Mouse (Mus musculus) myocyte (in vitro differentiated cells): ENCODE measurements around the gene Yes1. TPM values are rescaled to one million over a fixed set of nuclear protein-coding genes. Genes with fewer than 3 reads are reported as not detected.

Source experiments
- H3K27me3 ChIP-seq: one replicate; pipeline ENCODE4 v1.6.1; 2011; ENCODE audit not compliant: control insufficient read depth, insufficient read depth, insufficient read length
- H3K36me3 ChIP-seq: one replicate; pipeline ENCODE4 v1.6.1; 2011; ENCODE audit not compliant: control insufficient read depth, insufficient read depth
- H3K4me2 ChIP-seq: one replicate; pipeline ENCODE4 v1.6.1; 2011; ENCODE audit warnings: low read depth, control low read depth
- H3K4me3 ChIP-seq: one replicate; pipeline ENCODE4 v1.5.1; 2011; ENCODE audit warnings: mild to moderate bottlenecking, control low read depth, moderate library complexity
- H3K79me2 ChIP-seq: one replicate; pipeline ENCODE4 v1.6.1; 2011; ENCODE audit not compliant: control insufficient read depth, insufficient read depth
- H3ac ChIP-seq: one replicate; pipeline ENCODE4 v1.6.1; 2011; ENCODE audit not compliant: control insufficient read depth, insufficient read length
- CEBPB ChIP-seq: IDR thresholded peaks from 2 replicates; pipeline ENCODE4 v1.6.1; 2011; ENCODE audit warnings: mild to moderate bottlenecking, moderate library complexity; ENCODE audit not compliant: poor library complexity, insufficient read depth, severe bottlenecking
- E2F4 ChIP-seq: IDR thresholded peaks from one replicate; pipeline ENCODE4 v1.6.1; 2011; ENCODE audit warnings: mild to moderate bottlenecking, control low read depth, moderate library complexity; ENCODE audit not compliant: insufficient read depth
- MAX ChIP-seq: IDR thresholded peaks from one replicate; pipeline ENCODE4 v1.6.1; 2011; ENCODE audit warnings: low read depth, mild to moderate bottlenecking, control low read depth
- MYOD1 ChIP-seq, 3 experiments: IDR thresholded peaks; one replicate each; pipeline ENCODE4 v1.6.1; 2011; ENCODE audit warnings: control low read depth in 2 of 3, low read depth in 2 of 3, mild to moderate bottlenecking in 2 of 3, moderate library complexity in 1 of 3; ENCODE audit not compliant: insufficient read length in 2 of 3, control insufficient read depth in 1 of 3
- MYOG ChIP-seq, 3 experiments: IDR thresholded peaks; one replicate each; pipeline ENCODE4 v1.6.1; 2011; ENCODE audit warnings: control low read depth in 2 of 3, low read depth in 2 of 3, mild to moderate bottlenecking in 2 of 3; ENCODE audit not compliant: insufficient read length in 2 of 3, control insufficient read depth in 1 of 3, insufficient read depth in 1 of 3
- POLR2A ChIP-seq: IDR thresholded peaks from one replicate; pipeline ENCODE4 v1.6.1; 2011; ENCODE audit warnings: low read depth, mild to moderate bottlenecking, control low read depth, moderate library complexity; ENCODE audit not compliant: insufficient read length
- POLR2AphosphoS2 ChIP-seq: IDR thresholded peaks from one replicate; pipeline ENCODE4 v1.6.1; 2011; ENCODE audit warnings: low read depth, control low read depth; ENCODE audit not compliant: insufficient read length
- REST ChIP-seq: IDR thresholded peaks from one replicate; pipeline ENCODE4 v1.6.1; 2011; ENCODE audit warnings: mild to moderate bottlenecking, control low read depth, moderate library complexity; ENCODE audit not compliant: insufficient read depth, insufficient read length
- SRF ChIP-seq: IDR thresholded peaks from one replicate; pipeline ENCODE4 v1.6.1; 2011; ENCODE audit warnings: low read depth; ENCODE audit not compliant: control insufficient read depth, insufficient read length
- TCF12 ChIP-seq: IDR thresholded peaks from one replicate; pipeline ENCODE4 v1.6.1; 2011; ENCODE audit warnings: mild to moderate bottlenecking, control low read depth; ENCODE audit not compliant: poor library complexity, insufficient read depth, severe bottlenecking
- TCF3 ChIP-seq: IDR thresholded peaks from one replicate; pipeline ENCODE4 v1.6.1; 2011; ENCODE audit warnings: low read depth, control low read depth; ENCODE audit not compliant: insufficient read length
- USF1 ChIP-seq: IDR thresholded peaks from one replicate; pipeline ENCODE4 v1.6.1; 2011; ENCODE audit warnings: low read depth, mild to moderate bottlenecking, control low read depth, moderate library complexity
- polyA plus RNA-seq: library from polyadenylated mRNA; unstranded; fragments of >200 nt; fragmentation: generic; extraction: Trizol; gene quantifications from one replicate; pipeline ENCODE4 v1.2.1, GENCODE M21; 2012; ENCODE audit warnings: missing spikeins

Gene Yes1
- polyA plus RNA-seq, 1 experiment = 3.3 TPM

DNA sequence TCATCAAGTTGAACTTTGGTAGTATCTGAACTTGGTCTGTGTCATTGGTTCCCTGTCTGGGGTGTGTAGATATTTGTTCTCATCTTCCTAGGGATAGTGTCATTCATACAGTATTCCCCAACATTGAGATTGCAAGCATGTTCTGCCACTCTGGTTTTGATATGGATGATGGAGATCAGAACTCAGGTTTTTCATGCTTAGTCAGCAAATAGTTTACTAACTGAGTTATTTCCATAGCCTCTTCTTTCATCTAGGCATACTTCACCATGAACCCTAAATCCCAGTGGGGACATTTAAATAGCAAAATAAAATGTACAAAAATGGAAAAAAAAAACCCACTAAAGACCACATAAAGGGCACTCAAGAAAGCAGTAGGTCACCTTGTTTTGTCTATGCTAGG, 12.7 kb downstream of the Yes1 start:
- no peak overlapping the region for H3K4me2 ChIP-seq
- no peak overlapping the region for H3ac ChIP-seq
- TF ChIP-seq CEBPB (no peak), MYOG (IDR thresholded peaks at IDR 0.05; ENCODE audit: control insufficient read depth in 1 of 3, insufficient read depth in 1 of 3, insufficient read length in 2 of 3, low read depth in 2 of 3) (no peak), MAX (no peak), MYOD1 (IDR thresholded peaks at IDR 0.05; ENCODE audit: control insufficient read depth in 1 of 3, insufficient read length in 2 of 3, low read depth in 2 of 3) (no peak), SRF (no peak), TCF3 (no peak), REST (no peak), E2F4 (no peak), POLR2AphosphoS2 (no peak), USF1 (no peak), TCF12 (no peak)
- no peak overlapping the region for H3K4me3 ChIP-seq
- H3K79me2 ChIP-seq = peaks cover 4% of the 10 kb centered on the region
- H3K27me3 ChIP-seq = no peaks in the 10 kb centered on the region
- H3K36me3 ChIP-seq = no peaks in the 10 kb centered on the region

DNA sequence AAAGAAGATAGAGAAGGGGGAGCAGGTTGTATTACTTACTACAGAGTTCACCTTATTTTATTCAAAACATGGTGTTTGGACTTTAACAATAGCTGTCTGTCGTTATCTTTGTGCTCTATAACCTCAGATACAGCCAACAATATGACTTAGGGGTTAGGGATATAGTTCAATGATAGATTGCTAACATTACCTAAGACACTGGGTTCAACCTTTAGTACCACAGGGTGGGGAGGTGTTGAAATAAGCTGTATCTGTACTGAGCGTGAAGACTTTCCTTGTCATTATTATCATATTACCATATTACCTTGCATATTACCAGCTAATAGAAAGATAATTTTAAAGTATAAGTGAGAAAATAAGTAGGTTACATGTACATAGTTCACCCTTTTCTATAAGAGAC, 13.8 kb downstream of the Yes1 start:
- H3K4me2 ChIP-seq = no peak overlapping the region
- H3ac ChIP-seq = no peak overlapping the region
- no peak for TF ChIP-seq USF1
- TF ChIP-seq REST = no peak
- no peak for TF ChIP-seq MAX
- no peak for TF ChIP-seq MYOG (IDR thresholded peaks at IDR 0.05; ENCODE audit: control insufficient read depth in 1 of 3, insufficient read depth in 1 of 3, insufficient read length in 2 of 3, low read depth in 2 of 3)
- no peak for TF ChIP-seq TCF3
- no peak for TF ChIP-seq POLR2AphosphoS2
- TF ChIP-seq SRF = no peak
- no peak for TF ChIP-seq MYOD1 (IDR thresholded peaks at IDR 0.05; ENCODE audit: control insufficient read depth in 1 of 3, insufficient read length in 2 of 3, low read depth in 2 of 3)
- H3K4me3 ChIP-seq = no peak overlapping the region
- peaks cover 4% of the 10 kb centered on the region for H3K79me2 ChIP-seq
- H3K36me3 ChIP-seq = no peaks in the 10 kb centered on the region
- no peaks in the 10 kb centered on the region for H3K27me3 ChIP-seq

DNA sequence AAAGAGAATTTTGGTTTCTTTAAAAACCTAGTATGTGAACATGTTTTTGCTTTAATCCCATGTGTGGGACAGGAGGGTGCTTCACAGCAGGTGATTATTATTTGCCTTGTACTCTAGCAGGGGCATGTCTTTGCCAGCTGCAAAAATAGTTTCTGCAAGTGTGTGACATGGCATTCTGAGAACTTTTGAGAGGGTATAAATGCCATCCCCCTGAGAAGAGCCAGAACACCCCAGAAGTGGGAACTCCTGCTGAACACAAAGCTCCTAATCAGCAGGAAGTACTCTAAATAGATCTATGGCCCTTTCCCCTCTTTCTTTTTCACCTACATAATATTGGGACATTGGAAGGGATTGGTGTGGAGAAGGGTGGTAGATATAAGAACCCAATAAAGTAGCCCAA, 22.2 kb downstream of the Yes1 start:
- Histone ChIP-seq H3ac (no peak overlapping the region), H3K4me2 (no peak overlapping the region)
- no peak for TF ChIP-seq REST
- no peak for TF ChIP-seq SRF
- TF ChIP-seq USF1 = no peak
- TF ChIP-seq MYOG (IDR thresholded peaks at IDR 0.05; ENCODE audit: control insufficient read depth in 1 of 3, insufficient read depth in 1 of 3, insufficient read length in 2 of 3, low read depth in 2 of 3) = no peak
- no peak for TF ChIP-seq MYOD1 (IDR thresholded peaks at IDR 0.05; ENCODE audit: control insufficient read depth in 1 of 3, insufficient read length in 2 of 3, low read depth in 2 of 3)
- TF ChIP-seq POLR2A = no peak
- no peak for TF ChIP-seq TCF3
- TF ChIP-seq CEBPB = no peak

DNA sequence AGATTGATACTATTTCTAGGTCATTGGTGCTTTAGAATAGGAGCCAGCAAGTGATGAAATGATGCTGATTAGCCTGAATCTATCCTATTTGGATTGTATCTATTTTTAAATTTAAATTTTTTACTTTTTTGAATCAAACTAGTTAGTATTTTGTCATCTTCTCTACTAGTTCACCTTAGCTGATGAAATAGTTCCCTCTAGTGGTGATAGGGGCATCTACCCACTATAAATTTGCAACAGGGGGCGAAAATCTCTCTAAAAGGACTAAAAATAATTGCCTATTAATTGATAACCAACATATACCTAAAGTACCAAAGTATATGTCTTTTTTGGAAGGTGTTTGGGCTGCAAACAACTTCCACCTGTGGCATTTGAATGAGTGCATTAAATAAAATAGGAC, 46.4 kb downstream of the Yes1 start:
- no peak overlapping the region for H3K4me2 ChIP-seq
- peaks cover 4% of the 10 kb centered on the region for H3K36me3 ChIP-seq
- H3K4me3 ChIP-seq = no peak overlapping the region
- no peak overlapping the region for H3ac ChIP-seq
- H3K27me3 ChIP-seq = no peaks in the 10 kb centered on the region
- TF ChIP-seq REST = no peak
- no peak for TF ChIP-seq MAX
- no peak for TF ChIP-seq USF1
- no peak for TF ChIP-seq MYOD1 (IDR thresholded peaks at IDR 0.05; ENCODE audit: control insufficient read depth in 1 of 3, insufficient read length in 2 of 3, low read depth in 2 of 3)
- no peak for TF ChIP-seq POLR2AphosphoS2
- TF ChIP-seq SRF = no peak
- no peak for TF ChIP-seq TCF3
- no peak for TF ChIP-seq MYOG (IDR thresholded peaks at IDR 0.05; ENCODE audit: control insufficient read depth in 1 of 3, insufficient read depth in 1 of 3, insufficient read length in 2 of 3, low read depth in 2 of 3)
- no peak for TF ChIP-seq E2F4
- no peak for TF ChIP-seq CEBPB
- no peak for TF ChIP-seq TCF12
- TF ChIP-seq POLR2A = no peak
- no peaks in the 10 kb centered on the region for H3K79me2 ChIP-seq

More for the DNA sequence above, 22.2 kb downstream of the Yes1 start:
- Histone ChIP-seq H3K4me3 (no peak overlapping the region), H3K27me3 (no peaks in the 10 kb centered on the region), H3K79me2 (no peaks in the 10 kb centered on the region), H3K36me3 (no peaks in the 10 kb centered on the region)

DNA sequence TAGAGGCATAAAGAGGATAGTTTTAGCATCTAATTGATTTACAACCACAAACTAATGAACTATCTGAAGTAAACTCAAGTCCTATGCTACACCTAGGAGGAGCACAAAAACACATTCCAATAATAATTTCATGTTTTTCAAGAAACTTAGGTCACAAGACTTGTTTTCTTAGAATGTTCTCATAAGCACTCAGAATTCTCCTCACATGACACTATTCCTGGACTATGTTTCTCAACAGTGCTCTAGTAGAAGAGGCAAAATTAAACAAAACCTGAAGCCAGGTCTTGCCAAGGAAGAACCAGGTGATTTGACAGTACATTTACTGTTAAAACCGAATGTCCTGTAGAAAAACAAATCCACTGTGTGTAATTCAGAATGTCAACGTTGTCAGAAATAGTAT, 71.5 kb downstream of the Yes1 start:
- no peak overlapping the region for H3ac ChIP-seq
- no peaks in the 10 kb centered on the region for H3K27me3 ChIP-seq
- TF ChIP-seq SRF (no peak), MYOG (IDR thresholded peaks at IDR 0.05; ENCODE audit: control insufficient read depth in 1 of 3, insufficient read depth in 1 of 3, insufficient read length in 2 of 3, low read depth in 2 of 3) (no peak), POLR2AphosphoS2 (no peak), REST (no peak), USF1 (no peak), CEBPB (no peak), TCF12 (no peak), POLR2A (no peak), MAX (no peak), TCF3 (no peak), E2F4 (no peak), MYOD1 (IDR thresholded peaks at IDR 0.05; ENCODE audit: control insufficient read depth in 1 of 3, insufficient read length in 2 of 3, low read depth in 2 of 3) (no peak)
- no peaks in the 10 kb centered on the region for H3K79me2 ChIP-seq
- H3K36me3 ChIP-seq = peaks cover 18% of the 10 kb centered on the region
- H3K4me3 ChIP-seq = no peak overlapping the region
- no peak overlapping the region for H3K4me2 ChIP-seq
